22 mouse cellular contexts compared by ENCODE assay signal in genomic region chr12:86349477-86349876, GRCm38 (mm10). TPM values are rescaled to one million over a fixed set of nuclear protein-coding genes. Genes with fewer than 3 reads are reported as not detected.
A peak's percentile ranks its signal among the peaks of the same experiment; 100 is the strongest.
DNase-seq lines count a peak whose midpoint lies in the region; ATAC-seq and TF ChIP-seq lines count a peak whose summit lies in the region.
"Had no signal": no experiment of that assay in that cellular context is flagged by ENCODE, and none has a peak within 500 bp of the region (broad histone marks: within the 10 kb centered on the region; RNA-seq: fewer than 3 reads in every experiment).

No protein-coding gene starts in this region.

- H3K4me3 ChIP-seq in forebrain, embryonic 12.5 days (replicated peaks): no peak overlapping the region
- H3K4me3 ChIP-seq in forebrain, embryonic 10.5 days: no peak overlapping the region
- H3K4me3 ChIP-seq in hindbrain, embryonic 14.5 days (replicated peaks; ENCODE audit: low read length): no peak overlapping the region
- H3K4me3 ChIP-seq in hindbrain, embryonic 11.5 days (ENCODE audit: low read depth, low read length): no peak overlapping the region
- H3K4me3 ChIP-seq in midbrain, embryonic 13.5 days (replicated peaks): no peak overlapping the region
- no peak overlapping the region for H3K4me3 ChIP-seq in midbrain, embryonic 15.5 days
- H3K4me3 ChIP-seq: embryonic facial prominence, embryonic 12.5 days; embryonic facial prominence, embryonic 15.5 days had no signal

- H3K9me3 ChIP-seq in forebrain, embryonic 12.5 days: no peaks in the 10 kb centered on the region
- 0 out of 2 replicates have a peak, but pooled peaks cover 1% of the 10 kb centered on the region for H3K9me3 ChIP-seq in forebrain, embryonic 10.5 days
- no peaks in the 10 kb centered on the region for H3K9me3 ChIP-seq in hindbrain, embryonic 14.5 days (ENCODE audit: control insufficient read depth, low read length)
- no peaks in the 10 kb centered on the region for H3K9me3 ChIP-seq in hindbrain, embryonic 11.5 days (ENCODE audit: control insufficient read depth, low read length)
- no peaks in the 10 kb centered on the region for H3K9me3 ChIP-seq in midbrain, embryonic 13.5 days
- H3K9me3 ChIP-seq in midbrain, embryonic 15.5 days: no peaks in the 10 kb centered on the region
- H3K9me3 ChIP-seq: embryonic facial prominence, embryonic 12.5 days; embryonic facial prominence, embryonic 15.5 days had no signal

- no peak for DNase-seq in forebrain, embryonic 10.5 days (ENCODE audit: extremely low spot score, low spot score)
- no peak for DNase-seq in hindbrain, embryonic 14.5 days (ENCODE audit: low spot score)
- no peak for DNase-seq in hindbrain, embryonic 11.5 days (ENCODE audit: low spot score)
- peak; percentile 42 for DNase-seq in brain, embryonic 14.5 days (ENCODE audit: low read depth)
- DNase-seq in heart, adult 11 months: no peak
- DNase-seq: adrenal gland, postnatal 10 days; adrenal gland, postnatal 36 days; cerebellum, adult 11 months; cerebellum, adult 2 months; cerebellum, adult 9-11 months; cerebellum, postnatal 25 days; gastrocnemius, postnatal 10 days; gastrocnemius, postnatal 36 days; kidney, adult 2 months had no signal

- no peak for ATAC-seq in forebrain, embryonic 12.5 days (ENCODE audit: low FRiP score)
- no peak for ATAC-seq in hindbrain, embryonic 14.5 days (ENCODE audit: low FRiP score)
- ATAC-seq in hindbrain, embryonic 11.5 days (ENCODE audit: low FRiP score): no peak
- ATAC-seq in midbrain, embryonic 13.5 days: no peak
- no peak for ATAC-seq in midbrain, embryonic 15.5 days (replicated peaks)
- ATAC-seq: activated CD4-positive, CD25-positive, alpha-beta regulatory T cell, adult 4 months; intestine, postnatal 0 days had no signal

- peaks cover 6% of the 10 kb centered on the region; the same call in 1 of the 2 replicates for H3K27me3 ChIP-seq in forebrain, embryonic 12.5 days
- H3K27me3 ChIP-seq in forebrain, embryonic 10.5 days (ENCODE audit: poor library complexity, severe bottlenecking): peaks cover 12% of the 10 kb centered on the region; the same call in 1 of the 2 replicates
- H3K27me3 ChIP-seq in hindbrain, embryonic 14.5 days (ENCODE audit: control insufficient read depth, insufficient read depth, low read length): no peaks in the 10 kb centered on the region
- no peaks in the 10 kb centered on the region for H3K27me3 ChIP-seq in hindbrain, embryonic 11.5 days (ENCODE audit: control insufficient read depth, insufficient read depth, low read length)
- H3K27me3 ChIP-seq in midbrain, embryonic 13.5 days: no peaks in the 10 kb centered on the region
- H3K27me3 ChIP-seq in midbrain, embryonic 15.5 days (replicated peaks): 0 out of 2 replicates have a peak, but pooled peaks cover 3% of the 10 kb centered on the region
- H3K27me3 ChIP-seq: embryonic facial prominence, embryonic 12.5 days; embryonic facial prominence, embryonic 15.5 days had no signal

- no peaks in the 10 kb centered on the region for H3K36me3 ChIP-seq in forebrain, embryonic 12.5 days (replicated peaks)
- H3K36me3 ChIP-seq in forebrain, embryonic 10.5 days (replicated peaks): no peaks in the 10 kb centered on the region
- no peaks in the 10 kb centered on the region for H3K36me3 ChIP-seq in hindbrain, embryonic 14.5 days (replicated peaks; ENCODE audit: control insufficient read depth, insufficient read depth)
- H3K36me3 ChIP-seq in hindbrain, embryonic 11.5 days (ENCODE audit: control insufficient read depth, insufficient read depth, low read length): no peaks in the 10 kb centered on the region
- no peaks in the 10 kb centered on the region for H3K36me3 ChIP-seq in midbrain, embryonic 13.5 days
- no peaks in the 10 kb centered on the region for H3K36me3 ChIP-seq in midbrain, embryonic 15.5 days (replicated peaks)
- H3K36me3 ChIP-seq: embryonic facial prominence, embryonic 12.5 days; embryonic facial prominence, embryonic 15.5 days had no signal

- no peak for TF ChIP-seq POLR2A in brain, embryonic 14.5 days (IDR thresholded peaks at IDR 0.05; ENCODE audit: borderline replicate concordance, extremely low read depth, insufficient read depth, insufficient read length, poor library complexity, severe bottlenecking)

- H3K4me2 ChIP-seq in forebrain, embryonic 12.5 days: no peak overlapping the region
- no peak overlapping the region for H3K4me2 ChIP-seq in hindbrain, embryonic 14.5 days (replicated peaks)
- no peak overlapping the region for H3K4me2 ChIP-seq in hindbrain, embryonic 11.5 days (replicated peaks; ENCODE audit: low read depth, low read length)
- no peak overlapping the region for H3K4me2 ChIP-seq in midbrain, embryonic 13.5 days (replicated peaks)
- H3K4me2 ChIP-seq in midbrain, embryonic 15.5 days: no peak overlapping the region
- H3K4me2 ChIP-seq: embryonic facial prominence, embryonic 12.5 days; embryonic facial prominence, embryonic 15.5 days; heart, embryonic 11.5 days had no signal

- 71% methylated on average over 8 of the region's 8 CpGs for WGBS in forebrain, embryonic 12.5 days
- 88% methylated on average over 8 of the region's 8 CpGs for WGBS in forebrain, embryonic 10.5 days
- 66% methylated on average over 8 of the region's 8 CpGs for WGBS in hindbrain, embryonic 14.5 days
- WGBS in hindbrain, embryonic 11.5 days: 85% methylated on average over 8 of the region's 8 CpGs
- WGBS in midbrain, embryonic 13.5 days: 76% methylated on average over 8 of the region's 8 CpGs
- 68% methylated on average over 8 of the region's 8 CpGs for WGBS in midbrain, embryonic 15.5 days

- no peak for TF ChIP-seq CTCF in brain, embryonic 14.5 days (IDR thresholded peaks at IDR 0.05; ENCODE audit: borderline replicate concordance, extremely low read depth, insufficient read depth, insufficient read length)

- H3K9ac ChIP-seq in forebrain, embryonic 12.5 days: no peak overlapping the region
- H3K9ac ChIP-seq in hindbrain, embryonic 14.5 days: no peak overlapping the region
- no peak overlapping the region for H3K9ac ChIP-seq in hindbrain, embryonic 11.5 days (ENCODE audit: low read depth, low read length)
- no peak overlapping the region for H3K9ac ChIP-seq in midbrain, embryonic 13.5 days (replicated peaks)
- no peak overlapping the region for H3K9ac ChIP-seq in midbrain, embryonic 15.5 days
- H3K9ac ChIP-seq: embryonic facial prominence, embryonic 12.5 days; embryonic facial prominence, embryonic 15.5 days had no signal

- H3K27ac ChIP-seq in forebrain, embryonic 12.5 days: 0 out of 2 replicates have a peak overlapping the region, but pooled peaks have one; percentile 25
- H3K27ac ChIP-seq in forebrain, embryonic 10.5 days: no peak overlapping the region
- H3K27ac ChIP-seq in hindbrain, embryonic 14.5 days: peak overlapping the region; percentile 29
- no peak overlapping the region for H3K27ac ChIP-seq in hindbrain, embryonic 11.5 days (ENCODE audit: low read depth, low read length)
- peak overlapping the region; percentile 15; the same call in 1 of the 2 replicates for H3K27ac ChIP-seq in midbrain, embryonic 13.5 days
- H3K27ac ChIP-seq in midbrain, embryonic 15.5 days: no peak overlapping the region
- H3K27ac ChIP-seq: embryonic facial prominence, embryonic 12.5 days; embryonic facial prominence, embryonic 15.5 days had no signal

- peaks cover 13% of the 10 kb centered on the region for H3K4me1 ChIP-seq in forebrain, embryonic 12.5 days
- H3K4me1 ChIP-seq in forebrain, embryonic 10.5 days: peaks cover 7% of the 10 kb centered on the region; the same call in 1 of the 2 replicates
- peaks cover 5% of the 10 kb centered on the region for H3K4me1 ChIP-seq in hindbrain, embryonic 14.5 days (replicated peaks; ENCODE audit: control insufficient read depth, insufficient read depth, low read length)
- H3K4me1 ChIP-seq in hindbrain, embryonic 11.5 days (replicated peaks; ENCODE audit: control insufficient read depth, insufficient read depth, low read length): no peaks in the 10 kb centered on the region
- peaks cover 10% of the 10 kb centered on the region for H3K4me1 ChIP-seq in midbrain, embryonic 13.5 days (replicated peaks)
- H3K4me1 ChIP-seq in midbrain, embryonic 15.5 days: peaks cover 8% of the 10 kb centered on the region
- H3K4me1 ChIP-seq: embryonic facial prominence, embryonic 12.5 days; embryonic facial prominence, embryonic 15.5 days had no signal

RNA-seq across cellular contexts. Expression of gene Esrrb, which starts 11.4 kb away (rescaled TPM):
- polyA plus RNA-seq in forebrain, embryonic 12.5 days (2016; fragmentation: Nextera tagmentation; extraction: Ambion mirVana): 0.21 and 0.41 TPM in 2 replicates
- 0.12 and 0.14 TPM in 2 replicates for polyA plus RNA-seq in forebrain, embryonic 10.5 days (2016; fragmentation: Nextera tagmentation; extraction: Ambion mirVana)
- 2.7 and 4.2 TPM in 2 replicates for polyA plus RNA-seq in hindbrain, embryonic 14.5 days (2014; fragmentation: Nextera tagmentation; extraction: Ambion mirVana)
- polyA plus RNA-seq in hindbrain, embryonic 11.5 days (2014; fragmentation: Nextera tagmentation; extraction: Ambion mirVana): 0.78 and 0.91 TPM in 2 replicates
- polyA plus RNA-seq in midbrain, embryonic 13.5 days (2015; fragmentation: Nextera tagmentation; extraction: Ambion mirVana): 4.7 and 6.5 TPM in 2 replicates
- 4.6 and 5.5 TPM in 2 replicates for polyA plus RNA-seq in midbrain, embryonic 15.5 days (2015; fragmentation: Nextera tagmentation; extraction: Ambion mirVana)
- polyA plus RNA-seq in brain, embryonic 14.5 days (2012; rRNA removed): 5.7 and 12.3 TPM in 2 replicates
- polyA plus RNA-seq: activated CD4-positive, CD25-positive, alpha-beta regulatory T cell, adult 4 months had no signal

Comparison
In these comparisons a context has a peak if more than half of its experiments do, and no peak if none do; other contexts are left out.
1. H3K27ac ChIP-seq: peak in forebrain, embryonic 12.5 days (single experiment), hindbrain, embryonic 14.5 days (single experiment) and midbrain, embryonic 13.5 days (single experiment); none in forebrain, embryonic 10.5 days (single experiment), hindbrain, embryonic 11.5 days (single experiment) and midbrain, embryonic 15.5 days (single experiment).